Mouse (Mus musculus): Measurements from ENCODE around the gene Laptm4a. TPM values are rescaled to one million over a fixed set of nuclear protein-coding genes. Genes with fewer than 3 reads are reported as not detected.

Laptm4a gene
- total RNA-seq (2022), result 100 to 1,000 TPM; 393 to 413 (median 400) TPM

DNA sequence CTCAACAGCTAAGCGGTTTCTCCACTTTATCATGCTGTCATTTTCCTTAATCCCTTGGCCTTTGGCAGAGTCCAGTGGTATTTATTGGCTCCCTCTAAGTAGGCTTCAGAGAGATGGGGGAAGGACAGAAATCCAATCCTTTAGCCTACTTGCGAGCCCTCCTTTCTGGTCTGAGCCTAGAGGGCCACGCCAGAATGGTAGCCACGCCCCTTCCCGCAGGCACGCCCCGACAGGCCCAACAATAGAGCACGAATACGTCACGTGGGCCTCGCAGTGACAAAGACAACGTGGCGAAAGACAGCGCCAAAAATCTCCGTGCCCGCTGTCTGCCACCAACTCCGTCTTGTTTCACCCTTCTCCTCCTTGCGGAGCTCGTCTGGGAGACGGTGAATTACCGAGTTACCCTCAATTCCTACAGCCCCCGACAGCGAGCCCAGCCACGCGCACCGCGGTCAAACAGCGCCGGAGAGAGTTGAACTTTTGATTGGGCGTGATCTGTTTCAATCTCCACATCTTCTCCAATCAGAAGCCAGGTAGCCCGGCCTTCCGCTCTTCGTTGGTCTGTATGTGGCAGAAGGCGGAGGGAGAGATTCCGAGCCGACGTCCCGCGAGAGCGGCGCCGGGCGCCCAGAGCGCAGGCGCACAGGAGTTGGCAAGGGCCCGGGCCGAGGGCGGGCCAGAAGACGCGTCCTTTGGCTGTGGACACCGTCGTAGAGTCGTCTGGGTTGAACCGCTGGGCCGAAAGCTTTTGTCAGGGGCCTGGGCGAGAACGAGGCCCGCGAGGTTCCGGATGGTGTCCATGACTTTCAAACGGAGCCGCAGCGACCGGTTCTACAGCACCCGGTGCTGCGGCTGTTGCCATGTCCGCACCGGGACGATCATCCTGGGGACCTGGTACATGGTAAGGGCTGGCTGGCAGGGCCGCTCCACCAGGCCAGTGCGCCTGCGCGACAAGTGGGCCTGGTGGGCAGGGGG, at the start of gene Laptm4a:
Laptm4a (plus strand) TSS at position 271 of the 975 bp plus-strand sequence.
- DNase-seq (ENCODE audit: low spot score), result peak; percentile 99

DNA sequence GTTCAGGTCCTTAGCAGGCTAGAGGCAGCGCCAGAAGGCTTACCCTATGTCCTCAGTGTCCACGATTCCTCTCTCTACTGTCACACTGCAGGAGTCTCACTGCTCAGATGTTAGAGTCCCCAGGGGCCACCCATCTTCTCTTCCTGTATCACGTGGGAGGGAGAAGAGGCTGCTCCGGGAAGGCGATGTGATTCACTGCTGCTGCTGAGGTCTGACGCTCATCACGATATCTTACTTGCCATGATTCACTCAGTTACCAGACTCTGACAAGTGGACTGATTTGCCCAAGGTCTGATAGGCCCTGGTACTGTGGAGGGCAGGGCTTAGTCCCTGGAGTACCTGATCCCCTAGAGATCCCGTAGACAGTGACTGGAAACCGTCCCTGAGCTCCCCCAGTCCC, 45.9 kb upstream of the Laptm4a start:
- DNase-seq (ENCODE audit: low spot score), result no peak

GRCm38 (mm10) chr12:8876865-8877264, 44.6 kb upstream of the Laptm4a start:
- DNase-seq (ENCODE audit: low spot score), result no peak

DNA sequence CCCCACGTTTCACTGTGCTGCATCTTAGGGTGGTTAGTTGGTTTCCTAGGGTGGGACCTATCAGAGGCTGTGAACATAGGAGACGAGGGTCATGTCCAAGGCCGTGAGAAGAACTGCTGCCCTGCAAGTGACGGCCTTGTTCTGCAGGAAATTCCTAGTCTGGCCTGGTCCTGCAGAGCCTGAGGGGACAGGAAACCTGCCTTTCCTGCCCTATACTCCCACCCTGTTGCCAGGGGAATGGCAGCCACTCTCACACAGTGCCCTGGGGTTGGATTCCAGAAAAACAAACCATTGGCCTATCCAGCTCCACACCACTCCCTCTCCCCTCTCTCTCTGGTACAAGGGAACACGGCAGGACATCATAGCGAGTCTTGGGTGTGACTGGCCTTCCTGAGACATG, 44.1 kb upstream of the Laptm4a start:
- DNase-seq (ENCODE audit: low spot score), result peak; percentile 51

- DNase-seq (ENCODE audit: low spot score), result no peak
These were observed 42.7 kb upstream of the Laptm4a start for GRCm38 (mm10) chr12:8878752-8879151.

GRCm38 (mm10) chr12:8879389-8879788, 42.1 kb upstream of the Laptm4a start:
- no peak for DNase-seq (ENCODE audit: low spot score)

DNA sequence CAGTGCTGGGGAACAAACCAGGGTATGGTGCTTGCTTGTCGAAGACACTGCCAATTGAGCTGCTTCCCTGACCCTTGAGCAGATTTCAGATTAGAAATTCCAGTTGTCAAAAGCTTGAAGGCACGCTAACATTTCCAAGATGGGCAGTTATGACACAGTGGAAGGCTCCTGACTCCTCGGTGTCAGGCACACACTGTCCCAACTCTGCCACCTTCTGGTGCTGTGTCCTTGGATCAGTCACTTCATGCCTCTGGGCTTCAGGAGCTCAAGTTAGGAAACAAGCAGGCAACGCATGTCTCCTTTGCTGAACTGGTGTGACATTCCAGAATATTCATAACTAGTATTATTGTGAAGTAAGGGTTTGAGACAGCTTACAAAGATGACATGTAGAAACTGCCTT, 39.7 kb upstream of the Laptm4a start:
- DNase-seq (ENCODE audit: low spot score), result peak; percentile 49

DNA sequence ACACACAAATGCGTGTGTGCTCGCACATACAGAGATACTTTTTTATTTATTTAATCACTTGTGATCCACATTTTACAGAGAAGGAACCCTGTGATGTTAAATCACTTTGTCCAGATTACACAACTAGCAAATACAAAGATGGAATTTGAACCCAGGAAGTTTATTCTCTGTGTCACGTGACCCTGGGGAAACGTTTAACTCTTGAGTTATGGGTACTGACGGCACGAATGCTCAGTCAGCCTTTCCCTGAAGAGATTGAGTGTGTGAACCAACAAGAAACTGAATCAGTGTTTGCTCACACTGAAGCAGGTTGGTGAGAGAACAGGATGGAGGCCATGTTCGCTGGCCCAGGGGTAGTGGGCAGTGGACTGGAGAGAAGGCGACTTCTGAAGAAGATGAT, 39.1 kb upstream of the Laptm4a start:
- DNase-seq (ENCODE audit: low spot score), result no peak

DNA sequence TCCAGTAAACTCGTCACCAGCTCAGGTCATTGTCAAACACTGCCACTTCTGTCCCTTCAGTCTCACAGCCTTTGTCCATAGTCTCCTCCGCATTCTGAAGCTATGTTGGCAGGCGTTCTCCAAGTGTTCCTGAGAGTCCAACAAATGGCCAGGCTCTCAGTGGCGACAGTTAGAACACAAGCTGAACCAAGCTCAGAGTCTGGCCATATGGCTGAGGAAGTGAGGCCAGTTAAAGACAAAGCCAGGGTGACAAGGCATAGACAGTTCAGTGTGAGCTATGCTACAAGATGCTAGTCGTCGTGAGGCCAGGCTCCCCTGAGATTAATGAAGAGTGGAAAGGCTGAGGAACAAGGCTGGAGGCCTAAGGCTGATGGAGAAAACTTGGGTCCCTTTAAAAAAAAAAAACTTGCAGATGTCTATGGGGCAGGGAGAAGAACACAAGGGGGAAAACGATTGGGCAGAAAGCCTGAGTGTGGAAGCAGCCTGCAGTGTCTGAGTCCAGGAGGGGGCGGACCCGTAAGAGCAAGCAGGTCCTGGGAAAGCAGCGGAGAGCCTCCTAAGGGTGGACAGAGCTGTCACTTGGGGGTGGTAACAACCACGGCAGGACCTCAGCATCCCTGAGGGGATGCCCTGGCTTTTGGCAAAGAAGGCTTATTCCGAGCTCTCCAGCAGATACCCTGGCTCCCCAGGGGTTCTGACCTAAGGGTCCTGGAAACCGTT, 36.9 kb upstream of the Laptm4a start:
- DNase-seq (ENCODE audit: low spot score), result peak; percentile 20

GRCm38 (mm10) chr12:8885146-8885543, 36.3 kb upstream of the Laptm4a start:
- peak; percentile 31 for DNase-seq (ENCODE audit: low spot score)

DNA sequence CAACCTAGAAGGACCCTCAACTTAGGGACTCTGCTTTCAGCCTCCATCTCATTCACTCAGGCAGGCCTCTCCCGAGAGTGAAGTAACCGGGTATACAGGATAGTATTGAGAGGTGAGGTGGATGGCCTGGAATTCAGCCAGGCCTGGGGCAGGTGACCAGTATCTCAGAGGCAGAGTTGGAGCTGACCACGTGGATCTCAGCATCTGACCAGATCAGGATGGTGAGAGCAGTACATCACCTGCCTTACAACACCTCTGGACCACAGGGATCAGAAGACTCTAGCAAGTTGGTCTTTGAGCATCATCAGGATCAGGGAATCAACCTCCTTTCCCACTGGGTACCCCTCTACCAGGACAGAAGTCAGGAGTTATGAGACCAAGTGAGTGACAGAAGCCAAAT, 35.5 kb upstream of the Laptm4a start:
- no peak for DNase-seq (ENCODE audit: low spot score)

GRCm38 (mm10) chr12:8888445-8888844, 33.0 kb upstream of the Laptm4a start:
- DNase-seq (ENCODE audit: low spot score), result no peak

GRCm38 (mm10) chr12:8889117-8889665, 32.3 kb upstream of the Laptm4a start:
- DNase-seq (ENCODE audit: low spot score), result peak; percentile 70

- DNase-seq (ENCODE audit: low spot score), result no peak
These were observed 28.5 kb upstream of the Laptm4a start for GRCm38 (mm10) chr12:8892876-8893532.

DNA sequence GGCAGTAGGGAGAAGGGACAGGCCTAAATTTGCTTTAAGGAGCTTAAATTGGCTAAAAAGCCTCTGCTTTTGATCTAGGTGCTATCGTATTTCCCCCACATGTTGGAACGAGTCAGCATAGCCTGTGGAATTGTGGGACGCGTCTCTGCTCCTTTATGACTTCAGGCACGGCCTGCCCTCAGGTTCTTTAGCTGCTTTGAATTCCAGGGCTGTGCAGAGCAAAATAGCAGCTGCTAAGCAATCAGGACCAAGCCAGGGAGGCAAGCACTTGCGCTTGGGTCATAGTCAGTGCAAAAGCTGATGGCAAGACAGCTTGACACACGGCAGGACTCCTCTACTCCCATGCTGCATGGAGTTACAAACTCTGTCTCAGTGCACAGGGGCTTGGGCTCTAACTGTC, 24.3 kb upstream of the Laptm4a start:
- no peak for DNase-seq (ENCODE audit: low spot score)

GRCm38 (mm10) chr12:8898879-8899785, 22.3 kb upstream of the Laptm4a start:
- no peak for DNase-seq (ENCODE audit: low spot score)

GRCm38 (mm10) chr12:8900107-8900698, 21.3 kb upstream of the Laptm4a start:
- no peak for DNase-seq (ENCODE audit: low spot score)

DNA sequence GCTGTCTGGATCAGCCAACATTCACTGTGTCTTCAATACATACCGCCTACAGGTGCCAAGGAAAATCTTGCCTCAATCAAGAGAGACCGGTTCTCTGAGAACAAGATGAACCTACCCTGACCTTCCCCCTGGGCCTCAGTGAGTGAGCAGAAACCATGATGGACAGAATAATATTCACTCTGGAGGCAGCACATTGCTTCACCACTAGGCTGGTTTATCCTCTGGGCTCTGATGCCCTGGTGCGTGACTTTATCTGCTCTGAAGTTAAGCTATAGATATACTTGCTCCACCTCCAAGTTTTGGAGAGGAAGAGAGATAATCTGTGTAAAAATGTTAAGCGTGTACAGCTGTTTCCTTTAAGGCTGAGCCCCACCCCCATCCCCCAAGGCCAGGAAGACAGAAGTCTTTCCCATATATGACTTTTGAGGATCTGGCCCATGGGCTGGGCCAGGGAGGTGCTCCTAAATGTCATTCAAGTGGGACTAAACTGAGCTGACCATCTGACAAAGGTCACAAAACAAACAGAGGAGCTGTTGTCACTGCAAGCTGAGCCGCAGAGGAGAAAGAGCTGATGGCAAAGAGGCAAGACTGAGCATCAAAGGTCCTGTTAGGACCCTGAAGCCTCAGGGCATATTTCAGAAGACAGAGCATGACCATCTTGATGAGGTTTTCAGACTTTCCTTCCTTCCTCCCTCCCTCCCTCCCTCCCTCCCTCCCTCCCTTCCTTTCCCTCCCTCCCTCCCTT, 20.4 kb upstream of the Laptm4a start:
- DNase-seq (ENCODE audit: low spot score), result no peak

DNA sequence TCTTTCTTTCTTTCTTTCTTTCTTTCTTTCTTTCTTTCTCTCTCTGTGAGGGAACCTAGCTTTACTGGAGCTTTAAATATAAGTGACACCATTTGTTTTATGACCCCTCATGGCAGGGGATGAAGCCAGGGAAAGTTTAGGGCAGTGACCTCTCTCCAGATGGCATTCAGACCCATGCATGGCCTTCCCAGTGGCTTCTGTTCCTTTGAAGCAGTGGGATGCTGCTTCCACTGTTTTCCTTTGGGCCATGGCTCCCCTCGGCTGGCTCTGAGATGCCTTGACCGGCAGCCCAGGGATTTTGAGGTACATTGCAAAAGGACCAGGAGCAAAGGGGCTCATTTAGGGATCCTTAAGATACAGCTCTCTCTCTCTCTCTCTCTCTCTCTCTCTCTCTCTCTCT, 19.5 kb upstream of the Laptm4a start:
- no peak for DNase-seq (ENCODE audit: low spot score)

DNA sequence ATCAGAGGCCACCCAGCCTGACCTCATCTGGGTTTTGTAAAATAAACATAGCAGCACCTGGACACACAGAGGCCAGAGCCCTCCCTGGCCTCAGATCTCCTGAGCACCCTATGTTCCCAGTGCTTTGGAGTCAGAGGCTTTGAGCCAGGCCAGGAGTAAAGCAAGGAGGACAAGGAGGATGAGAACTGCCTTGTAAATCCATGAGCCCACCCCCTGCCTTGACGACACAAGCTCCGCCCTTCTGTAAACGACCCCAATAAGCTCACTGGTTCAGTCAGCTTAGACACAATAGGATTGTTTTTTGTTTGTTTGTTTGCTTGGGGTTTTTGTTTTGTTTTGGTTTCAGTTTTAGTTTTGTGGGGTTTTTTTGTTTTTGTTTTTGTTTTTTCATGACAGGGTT, 19.0 kb upstream of the Laptm4a start:
- no peak for DNase-seq (ENCODE audit: low spot score)

Measured in heart, adult 8-10 months (tissue).